Mouse (Mus musculus) thymus, postnatal 0 days (tissue): ENCODE measurements at regions not wholly inside any gene's neighbourhood (a gene's known extent, or its start where the extent isn't known, plus 50 kb on each side); places are given as distances from the start of the nearest gene placed in this dataset.

ENCODE experiments used
- DNase-seq: peaks from one replicate; pipeline ENCODE4 v3.0.0-alpha.2; 2015; ENCODE audit warnings: low spot score

GRCm38 (mm10) chr9:111838069-111838820 is 148.1 kb upstream of the Stac start:
- DNase-seq, result no peak

GRCm38 (mm10) chr9:111822094-111822493 is 131.9 kb upstream of the Stac start:
- no peak for DNase-seq

DNA sequence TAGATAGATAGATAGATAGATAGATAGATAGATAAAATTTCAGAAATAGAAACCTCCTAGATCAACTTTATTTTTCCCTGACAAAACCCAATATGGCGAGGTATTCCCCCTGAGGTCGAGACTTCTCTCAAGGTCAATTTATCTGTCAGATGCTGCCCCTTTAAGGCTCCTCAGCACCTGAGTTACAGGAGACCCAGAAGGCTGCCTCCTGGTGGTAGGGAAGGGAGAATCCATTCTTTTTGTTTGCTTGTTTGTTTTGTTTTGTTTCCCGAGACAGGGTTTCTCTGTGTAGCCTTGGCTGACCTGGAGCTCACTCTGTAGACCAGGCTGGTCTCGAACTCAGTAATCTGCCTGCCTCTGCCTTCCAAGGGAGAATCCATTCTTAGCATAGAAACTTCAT is 127.3 kb upstream of the Stac start:
- no peak for DNase-seq

GRCm38 (mm10) chr9:111804931-111805330 is 114.8 kb upstream of the Stac start:
- DNase-seq, result no peak

- no peak for DNase-seq
Observed at GRCm38 (mm10) chr9:111801381-111801780, 111.2 kb upstream of the Stac start.

GRCm38 (mm10) chr9:111800869-111801268 is 110.7 kb upstream of the Stac start:
- no peak for DNase-seq

DNA sequence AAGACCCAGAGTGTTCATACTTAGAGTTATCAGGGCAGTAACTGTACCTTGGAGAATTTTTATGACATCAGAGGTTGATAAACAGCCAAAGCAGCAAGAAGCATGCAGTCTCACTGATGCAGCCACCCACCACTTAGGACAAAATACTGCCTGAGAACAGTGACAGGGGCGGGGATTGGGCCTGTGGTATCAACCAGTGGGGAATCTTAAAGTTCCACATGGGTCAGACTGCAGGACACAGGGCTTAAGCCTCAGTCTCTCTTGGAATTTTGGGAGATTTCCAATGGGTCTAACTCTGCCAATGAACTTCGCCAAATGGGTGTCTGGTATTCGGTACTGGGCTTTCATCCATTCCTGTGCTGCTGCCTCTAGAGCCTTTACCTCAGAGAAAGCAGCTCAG is 88.8 kb upstream of the Stac start:
- no peak for DNase-seq

DNA sequence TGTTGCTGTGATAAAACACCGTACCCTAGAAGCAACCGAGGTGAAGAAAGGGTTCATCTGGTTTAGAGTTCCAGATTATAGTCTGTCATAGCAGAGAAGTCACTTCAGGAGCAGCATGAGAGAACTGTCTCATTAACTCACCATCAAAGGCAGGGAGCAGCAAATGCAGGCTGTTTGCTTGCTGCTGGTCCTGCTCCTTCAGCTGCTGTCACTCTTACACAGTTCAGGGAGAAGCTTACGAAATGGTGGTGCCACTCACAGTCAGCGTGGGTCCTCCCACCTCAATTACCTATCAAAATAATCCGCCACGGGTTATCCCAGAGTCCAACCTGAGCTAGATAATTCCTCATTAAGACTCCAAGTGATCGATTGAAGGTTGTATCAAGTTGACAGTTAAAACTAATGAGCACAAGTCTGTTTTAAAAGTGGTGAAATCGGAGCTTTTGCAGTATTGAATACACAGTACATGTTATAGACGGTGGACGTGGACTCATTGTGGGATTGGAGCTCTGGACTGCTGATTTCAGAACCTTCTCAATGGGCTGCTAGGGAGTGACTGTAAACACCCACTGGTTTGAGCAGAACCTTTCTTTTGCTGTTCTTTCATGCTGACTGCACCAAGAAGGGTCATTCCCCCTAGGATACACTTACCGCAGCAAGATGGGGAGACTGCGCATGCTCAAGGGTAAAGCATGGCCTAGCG is 87.4 kb upstream of the Stac start:
- no peak for DNase-seq

- no peak for DNase-seq
Observed at GRCm38 (mm10) chr9:111774229-111774628, 84.1 kb upstream of the Stac start.

DNA sequence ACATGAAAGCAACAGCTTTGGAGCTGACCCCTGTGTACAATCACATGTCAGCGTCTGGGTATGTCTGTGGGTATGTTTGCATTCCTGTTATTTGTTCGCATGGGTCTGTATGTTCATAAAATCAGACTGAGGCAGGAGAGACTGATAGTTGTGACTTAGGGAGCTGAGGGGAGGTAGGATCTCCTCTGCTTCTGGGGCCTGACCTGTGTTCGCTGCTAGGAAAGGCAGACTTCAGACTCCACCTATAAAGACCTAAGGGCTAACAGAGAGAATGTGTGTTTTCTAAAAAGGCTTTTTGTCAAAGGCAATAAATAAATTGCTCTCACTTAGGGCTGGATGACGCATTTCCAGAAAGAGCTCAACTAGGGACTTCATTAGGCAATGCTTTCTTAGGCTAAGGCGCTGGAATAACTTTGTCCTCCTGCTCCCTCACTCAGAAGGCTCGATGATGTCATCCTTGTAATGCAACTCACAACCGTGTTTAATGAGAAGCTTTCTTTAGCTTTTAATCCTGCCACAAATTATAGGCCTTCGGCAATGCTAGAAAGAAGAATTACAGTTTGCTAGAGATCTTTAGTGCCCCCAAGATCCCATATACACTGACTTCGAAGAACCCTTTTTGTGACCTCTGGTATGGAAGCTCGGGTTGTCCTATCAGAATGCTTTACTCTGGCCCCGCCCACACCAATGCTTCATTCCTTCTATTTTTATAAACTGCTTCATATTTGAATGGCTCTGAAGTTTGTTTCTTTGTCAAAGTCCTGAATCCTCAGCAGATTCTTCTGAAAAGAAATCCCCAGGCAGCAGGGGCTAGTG is 72.7 kb upstream of the Stac start:
- DNase-seq, result no peak

DNA sequence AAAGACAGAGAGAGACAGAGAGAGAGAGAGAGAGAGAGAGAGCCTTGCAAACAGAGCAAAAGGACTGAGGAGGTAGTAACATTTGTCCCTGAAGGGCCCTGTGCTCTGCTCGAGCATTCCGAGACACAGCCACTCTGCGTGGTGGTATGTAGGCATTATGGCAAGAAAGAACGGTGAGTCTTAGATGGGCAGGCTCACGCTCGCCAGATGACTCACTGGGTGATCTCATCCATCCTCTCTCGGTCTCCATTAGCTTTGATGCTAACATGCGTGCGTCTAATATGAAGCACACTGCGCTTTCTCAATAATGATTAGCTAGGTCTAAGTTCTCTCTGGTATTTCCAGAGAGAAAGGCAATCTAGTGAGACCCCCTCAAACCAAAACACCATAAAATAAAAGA is 65.1 kb upstream of the Stac start:
- no peak for DNase-seq

GRCm38 (mm10) chr9:111746151-111746550 is 56.0 kb upstream of the Stac start:
- no peak for DNase-seq

GRCm38 (mm10) chr9:111745206-111745605 is 55.1 kb upstream of the Stac start:
- no peak for DNase-seq
